Comparison of ENCODE assay signal across 8 mouse cellular contexts in genomic region chr5:117120489-117121466, GRCm38 (mm10). TPM values are rescaled to one million over a fixed set of nuclear protein-coding genes. Genes with fewer than 3 reads are reported as not detected.
DNase-seq lines count a peak whose midpoint lies in the region; ATAC-seq and TF ChIP-seq lines count a peak whose summit lies in the region.

No protein-coding gene starts in this region.

- intact Hi-C loops in left cerebral cortex, adult 2 months (cut with DNase I), result loop anchor here (1.0 to 2.0 kb wide), 2 partner anchors 18 to 120 kb away; no protein-coding TSS in a partner anchor

- no peaks in the 10 kb centered on the region for H3K9me3 ChIP-seq in heart, embryonic 14.5 days (ENCODE audit: control insufficient read depth, low read length)
- no peaks in the 10 kb centered on the region for H3K9me3 ChIP-seq in limb, embryonic 15.5 days

- peak overlapping the region; percentile 92 for H3K4me3 ChIP-seq in left cerebral cortex, adult 2 months
- H3K4me3 ChIP-seq in heart, embryonic 14.5 days (ENCODE audit: control insufficient read depth in 1 of 2, insufficient read depth in 1 of 2, low read depth in 1 of 2, low read length in 2 of 2), result peak overlapping the region; percentile 77 to 80
- H3K4me3 ChIP-seq in limb, embryonic 15.5 days, result peak overlapping the region; percentile 82
- H3K4me3 ChIP-seq in olfactory bulb, adult 2 months (ENCODE audit: insufficient read depth, low read depth, low read length), result peak overlapping the region; percentile 65

- H3K4me1 ChIP-seq in heart, embryonic 14.5 days (ENCODE audit: control insufficient read depth in 2 of 2, insufficient read depth in 2 of 2, low read length in 2 of 2), result peaks cover 8 to 10% of the 10 kb centered on the region in 2 experiments; a peak in 3 of 4 replicates
- peaks cover 15% of the 10 kb centered on the region for H3K4me1 ChIP-seq in limb, embryonic 15.5 days
- peaks cover 8% of the 10 kb centered on the region for H3K4me1 ChIP-seq in olfactory bulb, adult 2 months (ENCODE audit: control insufficient read depth, insufficient read depth, low read length)

- H3K27me3 ChIP-seq in heart, embryonic 14.5 days (ENCODE audit: control insufficient read depth, insufficient read depth, low read length), result no peaks in the 10 kb centered on the region
- H3K27me3 ChIP-seq in limb, embryonic 15.5 days, result peaks cover 15% of the 10 kb centered on the region

- DNase-seq in left cerebral cortex, adult 2 months (ENCODE audit: extremely low spot score in 1 of 2, low spot score in 2 of 2), result no peak
- no peak for DNase-seq in left cerebral cortex, adult 18-20 months (ENCODE audit: low spot score in 2 of 2)
- peak; percentile 23 for DNase-seq in brain, embryonic 14.5 days (ENCODE audit: low read depth)
- DNase-seq in gastrocnemius, postnatal 4 days (ENCODE audit: low spot score in 2 of 2), result no peak
- DNase-seq in ovary, postnatal 14 days (ENCODE audit: low spot score), result no peak

- peak overlapping the region; percentile 70 for H3K9ac ChIP-seq in heart, embryonic 14.5 days (ENCODE audit: low read length)
- peak overlapping the region; percentile 50 for H3K9ac ChIP-seq in limb, embryonic 15.5 days

- H3K4me2 ChIP-seq in heart, embryonic 14.5 days (ENCODE audit: low read length), result peak overlapping the region; percentile 95
- H3K4me2 ChIP-seq in limb, embryonic 15.5 days, result peak overlapping the region; percentile 91

- no peak for TF ChIP-seq CTCF in left cerebral cortex, adult 2 months (IDR thresholded peaks at IDR 0.05)
- no peak for TF ChIP-seq CTCF in brain, embryonic 14.5 days (IDR thresholded peaks at IDR 0.05; ENCODE audit: borderline replicate concordance, extremely low read depth, insufficient read depth, insufficient read length)
- no peak for TF ChIP-seq CTCF in olfactory bulb, adult 2 months (IDR thresholded peaks at IDR 0.05; ENCODE audit: insufficient read depth, low read depth, low read length)

- no peak for TF ChIP-seq POLR2A in brain, embryonic 14.5 days (IDR thresholded peaks at IDR 0.05; ENCODE audit: borderline replicate concordance, extremely low read depth, insufficient read depth, insufficient read length, poor library complexity, severe bottlenecking)
- TF ChIP-seq POLR2A in olfactory bulb, adult 2 months (IDR thresholded peaks at IDR 0.05; ENCODE audit: insufficient read depth, low read depth, low read length), result no peak

- 1% methylated on average over 40 of the region's 40 CpGs for WGBS in heart, embryonic 14.5 days
- 1% methylated on average over 40 of the region's 40 CpGs for WGBS in limb, embryonic 15.5 days
- 1% methylated on average over 40 of the region's 40 CpGs for WGBS in olfactory bulb, adult 2 months

- ATAC-seq in heart, embryonic 14.5 days (ENCODE audit: insufficient number of reproducible peaks, insufficient read depth, low FRiP score, low read depth), result no peak; the same call in 1 of the 2 replicates
- no peak; the same call in 1 of the 2 replicates for ATAC-seq in limb, embryonic 15.5 days (ENCODE audit: insufficient number of reproducible peaks, low FRiP score, low TSS enrichment, low read depth)

- H3K36me3 ChIP-seq in heart, embryonic 14.5 days (ENCODE audit: control insufficient read depth, insufficient read depth, low read length), result no peaks in the 10 kb centered on the region
- H3K36me3 ChIP-seq in limb, embryonic 15.5 days, result no peaks in the 10 kb centered on the region

- H3K27ac ChIP-seq in left cerebral cortex, adult 2 months, result peak overlapping the region; percentile 58
- no peak overlapping the region for H3K27ac ChIP-seq in heart, embryonic 14.5 days (replicated peaks in 1 of 2; ENCODE audit: control insufficient read depth in 1 of 2, insufficient read depth in 1 of 2, low read depth in 2 of 2, low read length in 2 of 2)
- no peak overlapping the region for H3K27ac ChIP-seq in limb, embryonic 15.5 days
- no peak overlapping the region for H3K27ac ChIP-seq in olfactory bulb, adult 2 months (ENCODE audit: insufficient read depth, low read depth, low read length)

RNA-seq across cellular contexts. Expression of gene Taok3, which starts 0.8 kb away (rescaled TPM):
- total RNA-seq in left cerebral cortex, adult 2 months (2021), result 10 to 100 TPM; 52.5 to 54.7 TPM
- 10 to 100 TPM; 53.8 to 54.3 TPM for total RNA-seq in left cerebral cortex, adult 18-20 months (2021)
- 24.1 and 41.3 TPM in 2 replicates for polyA plus RNA-seq in brain, embryonic 14.5 days (2012; rRNA removed)
- 8.9 and 10.3 TPM in 2 replicates for polyA plus RNA-seq in heart, embryonic 14.5 days (2014; fragmentation: Nextera tagmentation; extraction: Ambion mirVana)
- polyA plus RNA-seq in limb, embryonic 15.5 days (2015; fragmentation: Nextera tagmentation; extraction: Ambion mirVana), result 18.4 and 20.5 TPM in 2 replicates
- 107 TPM in 1 of 2 replicates, not detected in the other for polyA plus RNA-seq in olfactory bulb, adult 2 months (2012; ENCODE audit: insufficient read depth, insufficient read length, low replicate concordance, missing spikeins)
- 10 to 100 TPM; 13.7 to 14.7 TPM for total RNA-seq in gastrocnemius, postnatal 4 days (2021)

RNA-seq across cellular contexts. Expression of gene Suds3, which starts 4.9 kb away (rescaled TPM):
- total RNA-seq in left cerebral cortex, adult 2 months (2021), result 100 to 1,000 TPM; 117 to 141 TPM
- total RNA-seq in left cerebral cortex, adult 18-20 months (2021), result 100 to 1,000 TPM; 141 to 142 TPM
- 98.4 and 105 TPM in 2 replicates for polyA plus RNA-seq in brain, embryonic 14.5 days (2012; rRNA removed)
- polyA plus RNA-seq in heart, embryonic 14.5 days (2014; fragmentation: Nextera tagmentation; extraction: Ambion mirVana), result 26.3 and 32.6 TPM in 2 replicates
- 58.3 and 68.8 TPM in 2 replicates for polyA plus RNA-seq in limb, embryonic 15.5 days (2015; fragmentation: Nextera tagmentation; extraction: Ambion mirVana)
- polyA plus RNA-seq in olfactory bulb, adult 2 months (2012; ENCODE audit: insufficient read depth, insufficient read length, low replicate concordance, missing spikeins), result 131 TPM in 1 of 2 replicates, not detected in the other
- 10 to 100 TPM; 52.7 to 54.7 TPM for total RNA-seq in gastrocnemius, postnatal 4 days (2021)
